Mouse (Mus musculus): ENCODE results near the gene Zfpm1. TPM values are rescaled to one million over a fixed set of nuclear protein-coding genes. Genes with fewer than 3 reads are reported as not detected.

Gene Zfpm1
- polyA plus RNA-seq, 1 experiment from 2014 or later, result 4.9 TPM

DNA sequence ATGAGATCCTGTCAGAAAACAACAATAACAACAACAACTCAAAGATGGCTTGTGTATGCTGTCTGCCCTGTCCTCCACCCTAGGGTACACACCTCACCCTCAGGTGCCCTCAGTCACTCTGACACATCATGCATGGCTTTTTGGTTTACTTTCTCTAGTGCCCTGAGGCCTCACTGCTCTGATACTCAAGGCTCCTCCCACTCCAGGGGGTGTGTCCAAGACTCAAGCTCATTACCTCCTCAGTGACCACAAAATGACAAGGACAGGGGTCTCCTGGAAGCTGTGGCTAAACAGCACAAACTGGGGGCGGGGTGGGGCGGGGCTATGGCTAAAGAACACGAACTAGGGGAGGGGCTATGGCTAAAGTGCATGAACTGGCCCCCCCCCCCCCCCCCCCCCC, 22.1 kb downstream of the Zfpm1 start:
- no peaks in the 10 kb centered on the region for H3K36me3 ChIP-seq
- H3K9me3 ChIP-seq, result no peaks in the 10 kb centered on the region
- H3K4me2 ChIP-seq (replicated peaks), result no peak overlapping the region
- H3K9ac ChIP-seq, result no peak overlapping the region
- no peak overlapping the region for H3K27ac ChIP-seq
- no peak for ATAC-seq
- 9% methylated on average over 3 of the region's 3 CpGs for WGBS
- no peaks in the 10 kb centered on the region for H3K27me3 ChIP-seq (replicated peaks)
- H3K4me3 ChIP-seq (replicated peaks), result no peak overlapping the region
- H3K4me1 ChIP-seq (replicated peaks), result peaks cover 61% of the 10 kb centered on the region

DNA sequence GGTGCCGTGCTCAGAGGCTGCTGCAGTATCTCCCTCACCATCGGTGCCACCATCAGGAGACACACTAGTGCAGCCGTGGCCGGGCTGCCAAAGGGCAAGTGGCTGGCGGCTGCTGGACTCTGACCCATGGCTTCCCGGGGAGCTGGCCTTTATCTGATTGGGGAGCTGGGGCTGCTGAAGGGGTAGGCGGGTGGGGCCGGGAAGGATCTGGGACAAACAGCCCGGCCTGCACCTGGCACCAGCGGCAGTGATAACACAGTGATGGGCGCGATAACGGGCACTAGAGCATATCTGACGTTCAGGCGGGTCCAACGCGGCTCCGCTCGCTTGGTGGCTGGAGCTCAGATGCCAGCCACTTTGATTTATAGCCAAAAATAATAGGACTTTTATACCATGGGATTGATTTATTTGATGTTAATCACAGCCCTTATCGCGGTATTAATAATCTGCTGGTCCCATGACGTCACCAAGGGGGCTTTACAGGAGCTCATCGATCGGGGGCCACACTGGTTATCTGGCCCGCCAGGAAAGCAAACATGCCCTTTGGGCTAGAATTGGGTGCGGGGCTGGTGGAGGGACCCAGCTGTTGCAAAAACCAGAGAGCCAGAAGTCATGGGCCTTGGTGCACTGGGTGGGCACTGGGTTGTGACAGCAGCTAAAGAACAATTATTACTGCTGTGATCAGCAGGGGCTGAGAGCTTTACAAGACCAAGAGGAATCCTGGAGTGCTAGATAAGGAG, 24.9 kb downstream of the Zfpm1 start:
- ATAC-seq, result peak; percentile 82
- Histone ChIP-seq H3K4me2 (replicated peaks) (peak overlapping the region; percentile 15; the same call in 1 of the 2 replicates), H3K36me3 (no peaks in the 10 kb centered on the region), H3K4me1 (replicated peaks) (peaks cover 77% of the 10 kb centered on the region), H3K27ac (peak overlapping the region; percentile 75), H3K9me3 (no peaks in the 10 kb centered on the region), H3K4me3 (replicated peaks) (no peak overlapping the region), H3K9ac (no peak overlapping the region), H3K27me3 (replicated peaks) (no peaks in the 10 kb centered on the region)
- 59% methylated on average over 26 of the region's 26 CpGs for WGBS

GRCm38 (mm10) chr8:122307836-122308235, 25.9 kb downstream of the Zfpm1 start:
- no peak overlapping the region for H3K27ac ChIP-seq

GRCm38 (mm10) chr8:122309272-122309671, 27.3 kb downstream of the Zfpm1 start:
- Histone ChIP-seq H3K4me1 (replicated peaks) (peaks cover 73% of the 10 kb centered on the region), H3K36me3 (no peaks in the 10 kb centered on the region), H3K9ac (no peak overlapping the region), H3K4me3 (replicated peaks) (no peak overlapping the region), H3K27me3 (replicated peaks) (no peaks in the 10 kb centered on the region), H3K9me3 (no peaks in the 10 kb centered on the region), H3K27ac (no peak overlapping the region), H3K4me2 (replicated peaks) (no peak overlapping the region)
- WGBS, result 51% methylated on average over 12 of the region's 12 CpGs
- peak; percentile 27; the same call in 1 of the 2 replicates for ATAC-seq

More at GRCm38 (mm10) chr8:122307836-122308235, 25.9 kb downstream of the Zfpm1 start:
- no peaks in the 10 kb centered on the region for H3K27me3 ChIP-seq (replicated peaks)
- no peaks in the 10 kb centered on the region for H3K36me3 ChIP-seq
- no peak overlapping the region for H3K4me2 ChIP-seq (replicated peaks)
- no peaks in the 10 kb centered on the region for H3K9me3 ChIP-seq
- no peak overlapping the region for H3K4me3 ChIP-seq (replicated peaks)
- H3K9ac ChIP-seq, result 0 out of 2 replicates have a peak overlapping the region, but pooled peaks have one; percentile 1
- ATAC-seq, result no peak
- H3K4me1 ChIP-seq (replicated peaks), result peaks cover 75% of the 10 kb centered on the region
- WGBS, result 76% methylated on average over 8 of the region's 8 CpGs

DNA sequence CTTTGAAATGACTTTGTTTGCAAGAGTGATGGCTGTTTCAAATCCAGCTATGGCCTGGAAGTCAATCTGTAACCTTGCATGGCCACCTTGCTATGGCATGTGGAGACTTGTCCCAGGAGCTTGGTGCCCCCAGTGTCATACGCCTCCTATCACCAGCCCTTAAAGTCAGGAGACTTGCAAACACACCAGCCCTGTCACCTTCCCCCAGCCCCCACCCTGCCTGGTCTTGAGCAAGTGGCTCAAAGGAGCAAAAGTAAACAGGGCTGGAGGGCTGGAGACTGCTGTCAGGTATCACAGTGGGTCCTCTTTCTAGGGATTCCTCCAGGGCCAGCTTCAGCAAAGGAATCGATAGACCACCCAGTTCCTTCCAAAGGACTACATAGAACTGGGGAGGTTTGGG, 29.2 kb downstream of the Zfpm1 start:
- ATAC-seq, result no peak
- no peaks in the 10 kb centered on the region for H3K36me3 ChIP-seq
- 59% methylated on average over 2 of the region's 2 CpGs for WGBS
- no peaks in the 10 kb centered on the region for H3K9me3 ChIP-seq
- H3K9ac ChIP-seq, result no peak overlapping the region
- H3K27ac ChIP-seq, result 0 out of 2 replicates have a peak overlapping the region, but pooled peaks have one; percentile 36
- no peaks in the 10 kb centered on the region for H3K27me3 ChIP-seq (replicated peaks)
- peaks cover 74% of the 10 kb centered on the region for H3K4me1 ChIP-seq (replicated peaks)
- no peak overlapping the region for H3K4me3 ChIP-seq (replicated peaks)
- no peak overlapping the region for H3K4me2 ChIP-seq (replicated peaks)

DNA sequence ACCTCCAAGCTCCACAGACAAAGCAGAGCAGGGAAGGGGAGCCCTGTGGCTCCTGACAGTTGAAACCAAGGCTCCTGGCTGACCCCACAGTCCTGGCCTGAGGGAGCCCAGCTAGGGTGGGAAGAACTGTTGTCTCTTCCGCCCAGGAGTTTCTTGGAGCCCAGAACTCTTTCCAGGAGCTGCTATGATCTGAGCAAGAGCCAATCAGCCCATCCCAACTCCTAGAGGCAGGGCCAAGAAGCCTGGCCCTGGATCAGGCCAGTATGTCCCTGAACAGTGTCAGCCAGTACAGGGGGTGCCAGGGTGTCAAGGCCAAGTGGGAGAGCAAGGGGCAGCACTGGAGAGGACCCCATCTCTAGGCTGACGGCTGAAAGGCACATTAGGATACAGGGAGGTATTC, 30.6 kb downstream of the Zfpm1 start:
- H3K4me2 ChIP-seq (replicated peaks), result no peak overlapping the region
- WGBS, result 80% methylated on average over 2 of the region's 2 CpGs
- no peak overlapping the region for H3K4me3 ChIP-seq (replicated peaks)
- no peaks in the 10 kb centered on the region for H3K9me3 ChIP-seq
- no peak overlapping the region for H3K9ac ChIP-seq
- H3K4me1 ChIP-seq (replicated peaks), result peaks cover 82% of the 10 kb centered on the region
- H3K27me3 ChIP-seq (replicated peaks), result no peaks in the 10 kb centered on the region
- H3K36me3 ChIP-seq, result no peaks in the 10 kb centered on the region
- peak overlapping the region; percentile 54; the same call in 1 of the 2 replicates for H3K27ac ChIP-seq
- no peak for ATAC-seq

- H3K36me3 ChIP-seq, result no peaks in the 10 kb centered on the region
- no peak for ATAC-seq
- H3K27ac ChIP-seq, result peak overlapping the region; percentile 54; the same call in 1 of the 2 replicates
- H3K9ac ChIP-seq, result no peak overlapping the region
- peaks cover 84% of the 10 kb centered on the region for H3K4me1 ChIP-seq (replicated peaks)
- no peaks in the 10 kb centered on the region for H3K27me3 ChIP-seq (replicated peaks)
- H3K9me3 ChIP-seq, result no peaks in the 10 kb centered on the region
- H3K4me3 ChIP-seq (replicated peaks), result no peak overlapping the region
- no peak overlapping the region for H3K4me2 ChIP-seq (replicated peaks)
- 36% methylated on average over 12 of the region's 12 CpGs for WGBS
Observed at GRCm38 (mm10) chr8:122313310-122313709, 31.4 kb downstream of the Zfpm1 start.

DNA sequence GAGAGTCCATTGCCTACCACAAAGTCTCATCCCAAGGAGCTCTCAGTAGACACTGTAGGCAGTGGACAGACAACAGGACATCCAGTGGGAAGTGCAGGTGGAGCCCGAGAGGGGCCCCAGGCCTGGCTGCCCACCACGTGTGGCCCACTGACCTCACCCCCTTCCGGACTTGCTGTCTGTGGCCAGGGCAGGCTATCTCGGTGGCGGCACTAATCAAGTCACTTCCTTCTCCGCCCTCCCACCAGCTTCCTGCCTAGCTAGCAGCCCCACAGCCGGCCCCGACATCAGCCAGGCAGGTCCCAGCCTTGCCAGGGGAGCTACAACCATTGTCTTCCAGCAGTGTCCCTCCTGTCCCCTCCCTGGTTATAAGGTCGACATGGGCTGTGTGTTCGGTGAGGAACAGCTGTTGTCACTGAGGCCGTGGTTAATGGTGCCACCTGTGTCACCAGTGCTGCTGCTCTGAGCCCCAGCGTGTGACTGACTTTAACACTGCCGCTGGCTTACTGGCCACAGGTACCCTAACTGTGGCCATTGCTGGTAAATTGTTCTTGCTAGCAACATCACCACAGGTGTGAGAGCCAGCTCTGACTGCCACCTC, 33.1 kb downstream of the Zfpm1 start:
- H3K9ac ChIP-seq, result no peak overlapping the region
- H3K4me2 ChIP-seq (replicated peaks), result no peak overlapping the region
- 49% methylated on average over 13 of the region's 13 CpGs for WGBS
- H3K27me3 ChIP-seq (replicated peaks), result no peaks in the 10 kb centered on the region
- H3K36me3 ChIP-seq, result no peaks in the 10 kb centered on the region
- no peaks in the 10 kb centered on the region for H3K9me3 ChIP-seq
- peak overlapping the region; percentile 55 for H3K27ac ChIP-seq
- peaks cover 88% of the 10 kb centered on the region for H3K4me1 ChIP-seq (replicated peaks)
- H3K4me3 ChIP-seq (replicated peaks), result no peak overlapping the region
- no peak for ATAC-seq

- H3K9me3 ChIP-seq, result no peaks in the 10 kb centered on the region
- peak overlapping the region; percentile 65; the same call in 1 of the 2 replicates for H3K27ac ChIP-seq
- no peak overlapping the region; the same call in 1 of the 2 replicates for H3K9ac ChIP-seq
- WGBS, result 42% methylated on average over 2 of the region's 2 CpGs
- H3K4me1 ChIP-seq (replicated peaks), result peaks cover 88% of the 10 kb centered on the region
- no peak for ATAC-seq
- H3K27me3 ChIP-seq (replicated peaks), result no peaks in the 10 kb centered on the region
- H3K4me2 ChIP-seq (replicated peaks), result no peak overlapping the region
- H3K36me3 ChIP-seq, result no peaks in the 10 kb centered on the region
- H3K4me3 ChIP-seq (replicated peaks), result no peak overlapping the region
Observed at GRCm38 (mm10) chr8:122316402-122316801, 34.5 kb downstream of the Zfpm1 start.

- no peaks in the 10 kb centered on the region; the same call in 1 of the 2 replicates for H3K27me3 ChIP-seq (replicated peaks)
- peaks cover 91% of the 10 kb centered on the region for H3K4me1 ChIP-seq (replicated peaks)
- 33% methylated on average over 8 of the region's 8 CpGs for WGBS
- H3K9me3 ChIP-seq, result no peaks in the 10 kb centered on the region
- peak overlapping the region; percentile 65 for H3K27ac ChIP-seq
- no peak overlapping the region for H3K9ac ChIP-seq
- no peaks in the 10 kb centered on the region for H3K36me3 ChIP-seq
- H3K4me2 ChIP-seq (replicated peaks), result peak overlapping the region; percentile 3; the same call in 1 of the 2 replicates
- H3K4me3 ChIP-seq (replicated peaks), result no peak overlapping the region
- ATAC-seq, result peak; percentile 64
Observed at GRCm38 (mm10) chr8:122317918-122318475, 36.1 kb downstream of the Zfpm1 start.

GRCm38 (mm10) chr8:122319045-122319707, 37.2 kb downstream of the Zfpm1 start:
- H3K9me3 ChIP-seq, result no peaks in the 10 kb centered on the region
- 54% methylated on average over 11 of the region's 11 CpGs for WGBS
- H3K4me1 ChIP-seq (replicated peaks), result peaks cover 93% of the 10 kb centered on the region
- H3K4me2 ChIP-seq (replicated peaks), result peak overlapping the region; percentile 17; the same call in 1 of the 2 replicates
- no peaks in the 10 kb centered on the region for H3K36me3 ChIP-seq
- no peak for ATAC-seq
- H3K27ac ChIP-seq, result peak overlapping the region; percentile 64
- H3K4me3 ChIP-seq (replicated peaks), result no peak overlapping the region
- no peak overlapping the region for H3K9ac ChIP-seq
- H3K27me3 ChIP-seq (replicated peaks), result no peaks in the 10 kb centered on the region; the same call in 1 of the 2 replicates

DNA sequence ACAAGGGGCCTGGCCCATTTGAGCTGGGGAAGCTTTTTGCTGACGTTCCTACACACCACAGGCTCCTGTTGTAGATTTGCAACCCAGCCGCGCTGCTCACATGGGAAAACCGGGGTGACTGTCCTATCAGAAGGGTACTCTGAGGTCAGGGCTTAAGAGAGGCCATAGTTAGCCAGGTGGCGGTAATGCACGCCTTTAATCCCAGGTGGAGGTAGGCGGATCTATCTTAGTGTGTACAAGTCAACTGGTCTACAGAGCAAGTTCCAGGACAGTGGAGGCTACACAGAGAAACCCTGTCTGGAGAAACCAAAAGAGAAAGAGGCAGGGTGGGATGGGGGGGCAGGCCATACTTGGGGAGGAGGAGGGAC, 37.8 kb downstream of the Zfpm1 start:
- Histone ChIP-seq H3K9ac (no peak overlapping the region), H3K4me1 (replicated peaks) (peaks cover 93% of the 10 kb centered on the region), H3K27me3 (replicated peaks) (no peaks in the 10 kb centered on the region; the same call in 1 of the 2 replicates), H3K36me3 (no peaks in the 10 kb centered on the region), H3K9me3 (no peaks in the 10 kb centered on the region), H3K4me3 (replicated peaks) (no peak overlapping the region), H3K4me2 (replicated peaks) (0 out of 2 replicates have a peak overlapping the region, but pooled peaks have one; percentile 17), H3K27ac (peak overlapping the region; percentile 64)
- no peak for ATAC-seq
- 49% methylated on average over 7 of the region's 7 CpGs for WGBS

Data from intestine, embryonic 15.5 days (tissue).